Mouse (Mus musculus): ENCODE measurements around the gene Pias4. TPM values are rescaled to one million over a fixed set of nuclear protein-coding genes. Genes with fewer than 3 reads are reported as not detected.
"Not testable (repeated sequence)": the region's sequence is repeated elsewhere in the genome, so short reads cannot be mapped to it uniquely, and the experiment has no call there.

Gene Pias4
- polyA plus RNA-seq, 1 experiment, result 47.8 TPM

- DNase-seq (ENCODE audit: low read depth), result no peak
- TF ChIP-seq POLR2A (IDR thresholded peaks at IDR 0.05; ENCODE audit: borderline replicate concordance, extremely low read depth, insufficient read depth, insufficient read length, poor library complexity, severe bottlenecking), result no peak
- no peak for TF ChIP-seq CTCF (IDR thresholded peaks at IDR 0.05; ENCODE audit: borderline replicate concordance, extremely low read depth, insufficient read depth, insufficient read length)
Measured at GRCm38 (mm10) chr10:81177958-81178712, 10.4 kb upstream of the Pias4 start.

GRCm38 (mm10) chr10:81177491-81177925 is 9.8 kb upstream of the Pias4 start:
- DNase-seq (ENCODE audit: low read depth), result no peak
- TF ChIP-seq CTCF (IDR thresholded peaks at IDR 0.05; ENCODE audit: borderline replicate concordance, extremely low read depth, insufficient read depth, insufficient read length) (no peak), POLR2A (IDR thresholded peaks at IDR 0.05; ENCODE audit: borderline replicate concordance, extremely low read depth, insufficient read depth, insufficient read length, poor library complexity, severe bottlenecking) (no peak)

GRCm38 (mm10) chr10:81176466-81177271 is 8.9 kb upstream of the Pias4 start, which contains the start of gene Eef2:
Eef2 (plus strand) TSS chr10:81176631.
- DNase-seq (ENCODE audit: low read depth), result peak; percentile 98
- TF ChIP-seq CTCF (IDR thresholded peaks at IDR 0.05; ENCODE audit: borderline replicate concordance, extremely low read depth, insufficient read depth, insufficient read length), result no peak
- TF ChIP-seq POLR2A (IDR thresholded peaks at IDR 0.05; ENCODE audit: borderline replicate concordance, extremely low read depth, insufficient read depth, insufficient read length, poor library complexity, severe bottlenecking), result peak; percentile 96; the same call in 1 of the 2 replicates

- TF ChIP-seq POLR2A (IDR thresholded peaks at IDR 0.05; ENCODE audit: borderline replicate concordance, extremely low read depth, insufficient read depth, insufficient read length, poor library complexity, severe bottlenecking), result no peak
- TF ChIP-seq CTCF (IDR thresholded peaks at IDR 0.05; ENCODE audit: borderline replicate concordance, extremely low read depth, insufficient read depth, insufficient read length), result no peak
- DNase-seq (ENCODE audit: low read depth), result no peak
Measured at GRCm38 (mm10) chr10:81175936-81176465, 8.3 kb upstream of the Pias4 start.

- peak; percentile 85 for DNase-seq (ENCODE audit: low read depth)
Measured at GRCm38 (mm10) chr10:81175345-81175701, 7.6 kb upstream of the Pias4 start.

GRCm38 (mm10) chr10:81174617-81175344 is 7.1 kb upstream of the Pias4 start:
- TF ChIP-seq CTCF (IDR thresholded peaks at IDR 0.05; ENCODE audit: borderline replicate concordance, extremely low read depth, insufficient read depth, insufficient read length), result peak; percentile 94
- TF ChIP-seq POLR2A (IDR thresholded peaks at IDR 0.05; ENCODE audit: borderline replicate concordance, extremely low read depth, insufficient read depth, insufficient read length, poor library complexity, severe bottlenecking), result no peak; the same call in 1 of the 2 replicates
- peak; percentile 95 for DNase-seq (ENCODE audit: low read depth)

GRCm38 (mm10) chr10:81173132-81173531 is 5.4 kb upstream of the Pias4 start:
- TF ChIP-seq CTCF (IDR thresholded peaks at IDR 0.05; ENCODE audit: borderline replicate concordance, extremely low read depth, insufficient read depth, insufficient read length) (peak; percentile 91), POLR2A (IDR thresholded peaks at IDR 0.05; ENCODE audit: borderline replicate concordance, extremely low read depth, insufficient read depth, insufficient read length, poor library complexity, severe bottlenecking) (no peak)
- peak; percentile 92 for DNase-seq (ENCODE audit: low read depth)

GRCm38 (mm10) chr10:81169411-81169900 is 1.7 kb upstream of the Pias4 start:
- not testable (repeated sequence) for DNase-seq (ENCODE audit: low read depth)

GRCm38 (mm10) chr10:81168521-81169244 is 960 bp upstream of the Pias4 start:
- TF ChIP-seq CTCF (IDR thresholded peaks at IDR 0.05; ENCODE audit: borderline replicate concordance, extremely low read depth, insufficient read depth, insufficient read length) (no peak), POLR2A (IDR thresholded peaks at IDR 0.05; ENCODE audit: borderline replicate concordance, extremely low read depth, insufficient read depth, insufficient read length, poor library complexity, severe bottlenecking) (0 out of 2 replicates have a peak, but pooled peaks have one; percentile 6)
- peak; percentile 90 for DNase-seq (ENCODE audit: low read depth)

- no peak for DNase-seq (ENCODE audit: low read depth)
- TF ChIP-seq CTCF (IDR thresholded peaks at IDR 0.05; ENCODE audit: borderline replicate concordance, extremely low read depth, insufficient read depth, insufficient read length), result no peak
- TF ChIP-seq POLR2A (IDR thresholded peaks at IDR 0.05; ENCODE audit: borderline replicate concordance, extremely low read depth, insufficient read depth, insufficient read length, poor library complexity, severe bottlenecking), result no peak
Measured at GRCm38 (mm10) chr10:81168087-81168431, 336 bp upstream of the Pias4 start.

- DNase-seq (ENCODE audit: low read depth), result no peak
- TF ChIP-seq POLR2A (IDR thresholded peaks at IDR 0.05; ENCODE audit: borderline replicate concordance, extremely low read depth, insufficient read depth, insufficient read length, poor library complexity, severe bottlenecking) (no peak), CTCF (IDR thresholded peaks at IDR 0.05; ENCODE audit: borderline replicate concordance, extremely low read depth, insufficient read depth, insufficient read length) (no peak)
Measured at GRCm38 (mm10) chr10:81165118-81165517, 2.6 kb downstream of the Pias4 start.
